Mouse (Mus musculus) frontal cortex, adult (tissue): Measurements from ENCODE around the gene Pum1.
"Not testable (repeated sequence)": the region's sequence is repeated elsewhere in the genome, so short reads cannot be mapped to it uniquely, and the experiment has no call there.

Experiments
- ATAC-seq: cut with Nextera tagmentation; 2 replicates; pipeline ENCODE4 v1.9.2; 2017; ENCODE audit warnings: mild to moderate bottlenecking, moderate library complexity, mixed read lengths; ENCODE audit not compliant: low TSS enrichment

Gene Pum1

DNA sequence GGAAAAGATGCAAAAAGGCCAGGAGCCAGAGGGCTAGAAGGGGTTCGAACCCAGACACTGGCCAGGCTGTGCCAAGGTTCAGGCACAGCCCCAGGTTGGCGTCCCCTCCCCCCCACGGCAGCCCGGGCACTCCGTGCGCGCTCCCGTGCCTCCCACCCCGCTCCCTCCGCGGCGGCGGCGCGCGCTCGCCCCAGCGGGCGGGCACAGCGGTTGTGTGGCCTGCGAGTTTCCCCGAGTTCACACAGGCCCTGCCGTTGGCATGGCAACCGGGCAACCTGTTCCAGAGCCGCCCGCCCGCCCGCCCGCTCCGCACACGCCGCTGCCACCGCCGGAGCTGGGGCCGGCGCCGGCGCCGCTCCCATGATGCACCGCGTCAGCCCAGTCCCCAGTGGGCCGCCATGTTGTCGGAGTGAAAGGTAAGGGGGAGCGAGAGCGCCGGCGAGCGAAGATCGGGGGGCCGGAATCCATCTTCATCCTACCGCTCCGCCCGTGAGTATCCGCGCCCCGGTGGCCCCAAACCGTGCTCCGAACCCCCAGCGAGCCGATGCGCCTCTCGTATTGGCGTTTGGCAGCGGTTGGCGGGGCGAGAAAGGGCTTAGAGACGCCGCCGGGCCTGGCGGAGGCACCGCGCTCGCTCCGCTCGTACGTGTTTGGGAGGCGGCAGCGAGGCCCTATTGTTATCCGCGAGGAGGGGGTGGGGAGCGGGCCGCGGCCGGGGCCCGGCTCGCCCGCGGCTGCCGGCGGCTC, at the start of gene Pum1:
Gene Pum1, plus strand, starts transcription at position 343 of the 747 bp plus-strand sequence.
- peak; percentile 90 for ATAC-seq

- ATAC-seq: peak; percentile 69; the same call in 1 of the 2 replicates
These were observed 33.7 kb upstream of the Pum1 start for GRCm38 (mm10) chr4:130629391-130629790.

GRCm38 (mm10) chr4:130630232-130630847, 32.8 kb upstream of the Pum1 start:
- ATAC-seq: no peak

DNA sequence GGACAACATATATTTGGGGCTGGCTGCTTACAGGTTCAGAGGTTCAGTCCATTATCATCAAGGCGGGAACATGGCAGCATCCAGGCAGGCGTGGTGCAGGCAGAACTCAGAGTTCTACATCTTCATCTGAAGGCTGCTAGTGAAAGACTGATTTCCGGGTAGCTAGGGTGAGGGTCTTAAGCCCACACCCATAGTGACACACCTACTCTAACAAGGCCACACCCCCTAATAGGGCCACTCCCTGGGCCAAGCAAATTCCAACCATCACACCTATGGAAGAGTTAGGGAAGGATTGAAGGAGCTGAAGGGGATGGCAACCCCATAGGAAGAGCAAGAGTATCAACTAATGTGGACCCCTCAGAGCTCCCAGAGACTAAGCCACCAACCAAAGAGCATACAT, 28.0 kb upstream of the Pum1 start:
- not testable (repeated sequence) for ATAC-seq

GRCm38 (mm10) chr4:130636761-130637160, 26.4 kb upstream of the Pum1 start:
- ATAC-seq: no peak

- no peak for ATAC-seq
These were observed 25.4 kb upstream of the Pum1 start for GRCm38 (mm10) chr4:130637488-130638422.

GRCm38 (mm10) chr4:130640031-130640717, 22.9 kb upstream of the Pum1 start:
- ATAC-seq: no peak

DNA sequence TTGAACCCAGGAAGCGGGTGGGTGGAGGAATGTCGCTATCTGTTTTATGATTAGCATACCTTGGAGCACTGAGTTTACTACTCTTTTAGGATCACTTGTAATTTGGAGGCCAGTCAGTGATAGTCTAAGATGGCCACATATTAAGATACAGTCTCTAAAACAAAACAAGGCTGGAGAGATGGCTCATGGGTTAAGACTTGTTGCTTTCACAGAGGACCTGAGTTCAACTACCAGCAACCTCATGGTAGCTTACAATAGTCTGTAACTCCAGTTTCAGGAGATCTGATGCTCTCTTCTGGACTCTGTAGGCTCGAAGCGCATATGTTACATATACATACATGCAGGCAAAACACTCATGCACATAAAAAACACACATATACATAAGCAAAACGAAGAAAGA, 20.7 kb upstream of the Pum1 start:
- no peak for ATAC-seq

DNA sequence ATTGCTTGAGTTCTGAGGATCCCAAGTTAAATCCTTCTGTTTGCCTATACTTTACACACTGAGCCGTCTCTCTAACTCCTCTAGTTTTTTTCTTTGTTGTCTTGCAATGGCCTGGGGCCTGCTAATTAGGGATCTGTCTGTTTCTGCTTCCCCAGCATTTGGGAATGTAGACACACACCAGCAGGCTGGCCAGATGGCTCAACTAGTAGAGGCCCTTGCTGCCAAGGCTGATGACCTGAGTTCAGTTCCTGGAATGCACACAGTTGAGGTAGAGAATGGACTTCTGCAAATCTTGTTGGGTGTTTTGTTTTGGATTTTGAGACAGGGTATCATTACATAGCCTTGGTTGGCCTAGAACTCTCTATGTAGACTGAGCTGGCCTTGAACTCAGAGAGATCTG, 17.7 kb upstream of the Pum1 start:
- ATAC-seq: no peak

GRCm38 (mm10) chr4:130651286-130651685, 11.8 kb upstream of the Pum1 start:
- ATAC-seq: no peak

- ATAC-seq: no peak
These were observed 10.6 kb upstream of the Pum1 start for GRCm38 (mm10) chr4:130652546-130652945.

DNA sequence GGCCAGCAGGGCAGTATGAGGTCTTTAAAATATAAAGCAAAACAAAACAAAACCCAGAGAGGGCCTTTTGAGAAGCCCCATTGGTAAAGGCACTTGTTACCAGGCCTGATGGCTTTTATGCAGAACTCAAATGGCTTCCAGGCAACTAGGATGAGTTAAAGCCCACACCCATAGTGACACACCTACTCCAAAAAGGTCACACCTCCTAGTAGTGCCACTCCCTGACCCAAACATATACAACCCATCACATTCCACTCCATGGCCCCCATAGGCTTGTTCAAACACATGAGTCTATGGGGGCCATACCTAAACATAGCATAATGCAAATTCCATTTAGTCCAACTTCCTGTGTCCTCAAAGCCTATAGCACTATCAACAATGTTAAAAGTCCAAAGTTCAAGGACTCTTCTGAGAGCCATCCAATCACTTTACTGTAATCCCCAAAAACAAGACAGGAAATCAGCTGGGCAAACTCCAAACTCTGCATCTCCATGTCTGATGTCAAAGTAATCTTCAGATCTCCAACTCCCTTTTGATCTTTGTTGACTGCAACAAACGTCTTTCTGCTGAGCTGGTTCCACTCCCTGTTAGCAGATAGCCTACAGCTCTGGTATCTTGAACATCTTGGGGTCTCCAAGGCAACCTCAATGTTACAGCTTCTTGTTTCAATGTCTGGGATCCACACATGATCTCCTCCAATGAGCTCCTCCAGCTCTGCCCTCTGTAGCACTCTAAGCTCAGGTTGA, 5.1 kb upstream of the Pum1 start:
- no peak for ATAC-seq

DNA sequence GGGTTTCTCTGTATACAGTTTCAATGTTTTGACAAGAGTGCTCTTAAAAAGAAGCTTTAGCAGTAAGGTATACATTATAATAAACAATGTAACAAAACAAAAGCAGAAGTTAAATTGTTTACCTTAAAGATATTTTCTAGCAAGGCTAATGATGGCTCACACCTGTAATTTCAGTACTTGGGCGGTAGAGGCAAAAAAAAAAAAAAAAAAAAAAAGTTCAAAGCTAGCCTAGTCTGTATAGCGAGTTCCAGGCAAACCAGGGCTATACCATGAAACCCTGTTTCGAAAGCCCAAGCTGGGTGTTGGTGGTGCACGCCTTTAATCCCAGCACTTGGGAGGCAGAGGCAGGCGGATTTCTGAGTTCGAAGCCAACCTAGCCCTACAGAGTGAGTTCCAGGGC, 3.7 kb upstream of the Pum1 start:
- no peak for ATAC-seq

DNA sequence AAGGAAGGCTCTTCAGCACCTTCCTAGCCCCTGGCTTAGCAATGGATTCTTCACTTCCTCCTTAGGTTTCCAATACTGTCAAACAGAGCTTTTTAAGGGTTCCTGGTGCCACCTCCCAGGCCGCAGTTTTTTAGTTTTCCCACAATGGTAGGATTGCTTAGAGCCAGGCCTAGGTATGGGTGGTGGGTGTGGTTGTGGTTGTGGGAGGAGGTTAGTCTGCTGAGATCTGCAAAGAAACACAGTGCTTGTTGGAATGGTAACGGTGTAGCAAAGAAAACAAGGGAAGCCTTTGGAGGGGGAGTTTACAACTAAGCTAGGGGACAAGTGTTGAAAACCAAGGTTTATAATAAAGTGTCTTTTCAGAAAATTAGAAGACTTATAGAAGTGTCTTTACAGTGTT, 3.0 kb upstream of the Pum1 start:
- ATAC-seq: no peak

GRCm38 (mm10) chr4:130661151-130661550, 2.0 kb upstream of the Pum1 start:
- no peak for ATAC-seq

- not testable (repeated sequence) for ATAC-seq
These were observed 816 bp upstream of the Pum1 start for GRCm38 (mm10) chr4:130662305-130662704.

DNA sequence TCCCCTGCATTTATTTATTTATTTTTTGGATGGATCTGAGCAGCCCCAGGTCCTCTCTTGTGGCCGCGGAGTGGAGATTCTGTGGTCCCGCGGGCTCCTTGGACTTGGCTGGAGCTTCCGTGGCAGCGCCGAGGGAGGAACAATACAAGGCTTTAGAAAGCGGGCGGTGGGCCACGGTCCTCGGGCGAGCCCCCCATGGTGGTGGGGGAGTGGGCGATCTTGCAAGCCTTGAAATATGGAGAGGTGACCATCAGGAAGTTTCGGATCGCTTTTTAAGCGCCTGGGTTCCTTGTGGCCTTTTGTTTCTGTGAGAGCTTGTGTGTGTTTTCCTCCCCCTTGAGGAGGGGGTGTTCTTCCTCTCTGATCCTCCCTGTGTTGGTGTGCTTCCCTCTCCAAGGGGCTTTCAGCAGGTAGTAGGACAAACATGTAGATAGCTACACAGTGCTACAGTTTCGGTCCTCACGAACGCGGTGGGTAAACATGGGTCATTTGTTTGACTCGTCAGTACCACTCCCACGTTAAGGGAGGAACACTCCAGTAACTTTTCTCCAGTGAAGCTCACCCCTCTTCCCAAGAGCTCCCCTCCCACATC, 785 bp downstream of the Pum1 start:
- ATAC-seq: peak; percentile 33; the same call in 1 of the 2 replicates

GRCm38 (mm10) chr4:130664414-130665029, 1.4 kb downstream of the Pum1 start:
- no peak for ATAC-seq

DNA sequence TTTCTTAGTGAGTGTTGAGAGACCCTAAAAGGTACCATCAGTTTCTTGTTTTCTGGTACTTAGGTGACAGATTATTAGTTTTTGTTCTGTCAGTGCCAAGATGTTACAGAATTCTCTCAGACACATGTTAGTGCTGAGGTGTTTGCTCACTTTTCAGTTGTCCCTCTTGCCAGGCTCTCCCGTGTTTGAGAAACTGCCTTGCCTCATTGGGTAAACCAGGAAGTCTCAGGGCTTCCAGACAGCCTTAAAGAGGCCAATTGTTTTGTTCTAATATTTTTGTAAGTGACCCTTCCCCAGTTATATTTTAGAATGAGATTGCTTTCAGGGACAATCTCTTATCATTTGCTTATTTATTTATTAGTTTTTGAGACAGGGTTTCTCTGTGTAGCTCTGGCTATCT, 2.1 kb downstream of the Pum1 start:
- no peak for ATAC-seq

- no peak for ATAC-seq
These were observed 4.6 kb downstream of the Pum1 start for GRCm38 (mm10) chr4:130667686-130668085.
